Mouse (Mus musculus): ENCODE measurements around the gene Hist1h3b.

DNA sequence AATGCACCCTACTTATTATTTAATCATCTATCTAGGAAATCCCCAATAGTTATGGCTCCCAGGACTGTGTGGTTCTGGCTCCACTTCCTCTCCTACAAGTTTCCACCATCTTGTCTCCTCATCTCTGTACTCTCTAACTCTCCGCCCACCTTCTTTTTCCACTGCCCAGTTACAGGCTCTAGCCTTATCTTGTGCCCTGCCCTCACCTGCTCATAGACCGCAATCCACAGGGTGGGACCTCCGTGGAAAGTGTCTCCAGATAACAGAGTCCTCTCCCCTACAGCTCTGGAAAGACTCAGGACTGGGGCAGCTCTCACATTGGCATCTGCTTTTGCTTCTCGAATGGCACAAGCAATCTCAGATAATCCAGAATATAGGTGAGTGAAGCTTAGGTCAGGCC lies 27.0 kb downstream of the Hist1h3b start:
- TF ChIP-seq CTCF (IDR thresholded peaks at IDR 0.05; ENCODE audit: insufficient read depth, low read depth, low read length) (no peak), POLR2A (IDR thresholded peaks at IDR 0.05; ENCODE audit: insufficient read depth, low read depth, low read length) (no peak)
